ENCODE assay signal across 31 mouse cellular contexts in the genomic region with DNA sequence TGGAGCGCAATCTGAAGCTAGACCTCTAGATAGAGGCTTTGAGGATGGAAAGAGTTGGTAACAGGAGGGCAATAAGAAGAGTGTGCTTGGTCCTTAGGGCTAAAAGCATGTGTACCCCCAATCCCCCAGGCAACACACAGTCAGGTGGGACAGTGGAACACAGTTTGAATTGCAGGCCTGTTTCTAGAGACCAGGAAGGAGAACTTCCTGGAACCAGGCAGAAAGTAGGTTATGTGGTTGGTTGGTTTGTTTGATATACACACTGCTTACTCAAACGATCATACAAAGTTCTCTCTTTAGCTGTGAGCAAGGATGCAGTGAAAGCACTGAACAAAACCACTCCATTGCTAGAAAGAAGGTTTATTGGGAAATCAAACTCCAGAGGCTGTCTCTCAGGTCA. TPM values are rescaled to one million over a fixed set of nuclear protein-coding genes. Genes with fewer than 3 reads are reported as not detected.
DNase-seq lines count a peak whose midpoint lies in the region; ATAC-seq lines count a peak whose summit lies in the region.
"Had no signal": no experiment of that assay in that cellular context is flagged by ENCODE, and none has a peak within 500 bp of the region (broad histone marks: within the 10 kb centered on the region; RNA-seq: fewer than 3 reads in every experiment).

No protein-coding gene starts in this region.

- peak; percentile 77 for DNase-seq in thymus, postnatal 0 days (ENCODE audit: low spot score)
- peak; percentile 44 for DNase-seq in thymus, postnatal 25 days
- no peak for DNase-seq in urinary bladder, postnatal 10 days (ENCODE audit: low spot score)
- no peak for DNase-seq in lung, postnatal 36 days
- DNase-seq: adrenal gland, adult 2 months; adrenal gland, postnatal 14 days; B cell, adult 2 months; cerebellum, adult 11 months; cerebellum, adult 2 months; cerebellum, adult 9-11 months; cerebellum, postnatal 25 days; embryo, embryonic 11 days; gastrocnemius, postnatal 10 days; gastrocnemius, postnatal 36 days; heart, adult 2 months; heart, postnatal 14 days; heart, postnatal 4 days had no signal

- peak; percentile 25 for ATAC-seq in inflammation-experienced regulatory T-cells, adult 6 months
- no peak for ATAC-seq in frontal cortex, adult (ENCODE audit: low TSS enrichment)
- ATAC-seq: CD4-positive, CD25-positive, alpha-beta regulatory T cell, adult 4 months; forebrain, embryonic 15.5 days; hindbrain, postnatal 0 days had no signal

RNA-seq across cellular contexts. Expression of gene Mrps26, which starts 31.3 kb away (rescaled TPM):
- polyA plus RNA-seq in inflammation-experienced regulatory T-cells, adult 6 months (2017; shearing (Covaris generic)): 10 to 100 TPM; 20.8 to 29.7 (median 27.1) TPM
- 140 and 150 TPM in 2 replicates for polyA plus RNA-seq in thymus, postnatal 0 days (2015; fragmentation: Nextera tagmentation; extraction: Ambion mirVana)

RNA-seq across cellular contexts. Expression of gene Oxt, which starts 43.8 kb away (rescaled TPM):
- not detected for polyA plus RNA-seq in inflammation-experienced regulatory T-cells, adult 6 months (2017; shearing (Covaris generic))
- polyA plus RNA-seq in thymus, postnatal 0 days (2015; fragmentation: Nextera tagmentation; extraction: Ambion mirVana): 0.55 and 1.3 TPM in 2 replicates
- polyA plus RNA-seq: adrenal gland, adult 2 months; CD4-positive, CD25-positive, alpha-beta regulatory T cell, adult 4 months; embryonic facial prominence, embryonic 10.5 days; embryonic facial prominence, embryonic 13.5 days; erythroblast, embryonic 14.5 days; forebrain, embryonic 12.5 days; heart, adult 2 months; heart, embryonic 10.5 days; heart, embryonic 13.5 days; heart, embryonic 16.5 days; hindbrain, embryonic 11.5 days; hindbrain, embryonic 14.5 days; hindbrain, postnatal 0 days had no signal

RNA-seq across cellular contexts. Expression of gene Avp, which starts 50.2 kb away (rescaled TPM):
- polyA plus RNA-seq in inflammation-experienced regulatory T-cells, adult 6 months (2017; shearing (Covaris generic)): not detected
- 1.6 and 2.7 TPM in 2 replicates for polyA plus RNA-seq in thymus, postnatal 0 days (2015; fragmentation: Nextera tagmentation; extraction: Ambion mirVana)
- polyA plus RNA-seq: adrenal gland, adult 2 months; CD4-positive, CD25-positive, alpha-beta regulatory T cell, adult 4 months; cerebellum, adult 2 months; embryonic facial prominence, embryonic 10.5 days; embryonic facial prominence, embryonic 13.5 days; erythroblast, embryonic 14.5 days; forebrain, embryonic 12.5 days; heart, adult 2 months; heart, embryonic 13.5 days; heart, embryonic 16.5 days; hindbrain, embryonic 11.5 days; hindbrain, embryonic 14.5 days had no signal

Comparison
In these comparisons a context has a peak if more than half of its experiments do, and no peak if none do; other contexts are left out.
1. DNase-seq: peak in thymus, postnatal 0 days (single experiment) and thymus, postnatal 25 days (single experiment); none in urinary bladder, postnatal 10 days (single experiment) and lung, postnatal 36 days (single experiment).